12 mouse cellular contexts compared by ENCODE assay signal in the genomic region with DNA sequence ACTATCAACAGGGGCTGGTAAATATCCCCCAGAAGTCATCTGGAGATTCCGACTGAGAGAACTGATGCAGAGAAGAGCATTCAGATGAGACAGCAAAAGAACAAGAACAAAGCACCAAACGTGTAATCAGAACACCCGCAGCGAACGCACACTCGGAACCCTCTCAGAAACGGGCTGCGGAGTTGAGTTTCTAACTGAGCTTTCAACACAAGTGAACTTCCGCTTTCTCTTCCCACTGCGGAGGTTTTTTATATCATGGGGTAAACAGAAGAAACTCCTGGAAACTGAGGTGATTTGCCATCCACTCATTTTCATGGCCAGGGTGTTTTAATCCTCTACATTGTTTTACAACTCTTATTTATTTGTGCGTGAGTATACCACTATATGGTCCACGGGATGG. TPM values are rescaled to one million over a fixed set of nuclear protein-coding genes. Genes with fewer than 3 reads are reported as not detected.
"Had no signal": no experiment of that assay in that cellular context is flagged by ENCODE, and none has a peak within 500 bp of the region (broad histone marks: within the 10 kb centered on the region; RNA-seq: fewer than 3 reads in every experiment).

No protein-coding gene starts in this region.

- DNase-seq: right cerebral cortex, adult 18-20 months; right cerebral cortex, postnatal 14 days; right cerebral cortex, postnatal 25 days; right cerebral cortex, postnatal 4 days; spleen, adult 18-20 months; thymus, adult 18-20 months; thymus, adult 2 months; thymus, postnatal 14 days; thymus, postnatal 25 days; thymus, postnatal 36 days; thymus, postnatal 4 days had no signal

RNA-seq across cellular contexts. Expression of a gene that starts 22.4 kb away (rescaled TPM):
- total RNA-seq: neutrophil, adult 5-6 weeks had no signal
